Mouse (Mus musculus) heart, postnatal 14 days (tissue): Measurements from ENCODE around the gene Nudt16l1. TPM values are rescaled to one million over a fixed set of nuclear protein-coding genes. Genes with fewer than 3 reads are reported as not detected.
A peak's percentile ranks its signal among the peaks of the same experiment; 100 is the strongest.

ENCODE experiments used
- DNase-seq, 2 experiments: peaks; one replicate each; pipeline ENCODE4 v3.0.0; 2021 to 2022
- intact Hi-C: fragments of 180-260 bp; cut with DNase I; formaldehyde crosslinking; loops from one replicate; pipeline ENCODE4 v1.15.1; 2025
- long read RNA-seq, 2 experiments: library from polyadenylated mRNA; stranded (forward); transcript quantifications; one replicate each; pipeline ENCODE4 v2.0.0; 2021
- total RNA-seq, 2 experiments: library from RNA; stranded (reverse); gene quantifications; 2 replicates each; pipeline ENCODE4 v1.2.3; 2021

Gene Nudt16l1
- total RNA-seq = 10 to 100 TPM; 31.4 to 32.3 TPM
- long read RNA-seq, experiment 1, transcript Nudt16l1-205 (3 exons, 1,618 nt) = major isoform, 50 of 52 reads
- long read RNA-seq, experiment 1, partial matches to known transcripts = 0 of 52 reads
- long read RNA-seq, experiment 1, other reads (novel, unspliced or antisense) = 0 of 52 reads
- long read RNA-seq, experiment 2, transcript Nudt16l1-205 (3 exons, 1,618 nt) = major isoform, 35 of 37 reads
- long read RNA-seq, experiment 2, partial matches to known transcripts = 1 of 37 reads
- long read RNA-seq, experiment 2, other reads (novel, unspliced or antisense) = 0 of 37 reads

- DNase-seq = no peak
Observed at GRCm38 (mm10) chr16:4938461-4938860, at the start of gene Nudt16l1. Gene Nudt16l1 (plus strand): TSS chr16:4938761.

GRCm38 (mm10) chr16:4890201-4890709, 48.3 kb upstream of the Nudt16l1 start:
- intact Hi-C loops = no loop called here
- DNase-seq = peak in 1 of 2 experiments; percentile 26

More at GRCm38 (mm10) chr16:4938461-4938860, at the start of gene Nudt16l1:
- intact Hi-C loops = no loop called here

GRCm38 (mm10) chr16:4892171-4892570, 46.4 kb upstream of the Nudt16l1 start:
- no peak for DNase-seq
- intact Hi-C loops = no loop called here

- DNase-seq = no peak
- intact Hi-C loops = no loop called here
Observed at GRCm38 (mm10) chr16:4894201-4894908, 44.2 kb upstream of the Nudt16l1 start.

- peak; percentile 50 to 66 for DNase-seq
- intact Hi-C loops = loop anchor here (2.0 kb wide), 1 partner anchor 16 kb away; no protein-coding TSS in a partner anchor
Observed at GRCm38 (mm10) chr16:4896249-4897027, 42.1 kb upstream of the Nudt16l1 start.

GRCm38 (mm10) chr16:4897146-4897730, 41.3 kb upstream of the Nudt16l1 start:
- intact Hi-C loops = loop anchor here (2.0 kb wide), 1 partner anchor 16 kb away; no protein-coding TSS in a partner anchor
- no peak for DNase-seq

DNA sequence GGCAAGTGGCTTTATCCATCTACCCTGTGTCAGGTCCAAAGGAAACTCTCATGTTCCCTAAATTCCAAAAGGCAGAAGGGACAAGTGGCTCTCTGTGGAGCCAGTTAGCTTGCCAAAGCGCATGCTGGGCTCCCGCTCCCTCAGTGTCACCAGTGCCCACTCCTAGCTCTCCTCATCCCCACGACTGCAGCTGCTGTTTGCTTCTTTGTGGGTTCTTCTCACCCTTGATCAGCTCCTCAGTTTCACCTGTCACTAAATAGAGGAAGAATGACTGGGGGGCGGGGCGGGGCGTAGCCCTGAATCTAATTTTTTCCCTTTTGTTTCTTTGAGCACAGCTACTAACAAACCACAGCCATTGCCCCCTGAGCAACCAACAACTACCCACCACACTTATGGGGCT, 39.7 kb upstream of the Nudt16l1 start:
- DNase-seq = no peak
- intact Hi-C loops = no loop called here

DNA sequence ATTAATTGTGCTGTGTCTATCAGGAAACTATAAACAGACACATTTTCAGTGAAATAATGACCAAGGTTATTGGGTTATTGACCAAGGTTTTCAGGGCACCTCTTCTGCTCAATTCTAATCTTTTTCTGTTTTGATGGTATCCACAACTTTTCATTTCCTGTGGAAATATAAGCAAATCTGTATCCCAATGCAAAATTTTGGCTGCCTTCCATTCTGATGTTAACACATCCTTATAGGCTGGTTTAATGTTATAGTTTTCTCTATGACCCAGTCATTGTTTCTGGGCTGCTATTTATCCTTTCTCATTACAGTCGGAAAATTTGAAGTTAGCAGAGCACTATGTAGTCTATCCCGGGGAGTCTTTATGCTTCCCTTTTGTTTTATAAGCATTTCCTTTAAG, 38.9 kb upstream of the Nudt16l1 start:
- intact Hi-C loops = no loop called here
- no peak for DNase-seq

- intact Hi-C loops = no loop called here
- DNase-seq = no peak
Observed at GRCm38 (mm10) chr16:4901167-4901566, 37.4 kb upstream of the Nudt16l1 start.

- DNase-seq = no peak
- intact Hi-C loops = no loop called here
Observed at GRCm38 (mm10) chr16:4902390-4902789, 36.2 kb upstream of the Nudt16l1 start.

GRCm38 (mm10) chr16:4903491-4904102, 35.0 kb upstream of the Nudt16l1 start:
- intact Hi-C loops = no loop called here
- no peak for DNase-seq

GRCm38 (mm10) chr16:4904878-4905277, 33.7 kb upstream of the Nudt16l1 start:
- no peak for DNase-seq
- intact Hi-C loops = no loop called here

DNA sequence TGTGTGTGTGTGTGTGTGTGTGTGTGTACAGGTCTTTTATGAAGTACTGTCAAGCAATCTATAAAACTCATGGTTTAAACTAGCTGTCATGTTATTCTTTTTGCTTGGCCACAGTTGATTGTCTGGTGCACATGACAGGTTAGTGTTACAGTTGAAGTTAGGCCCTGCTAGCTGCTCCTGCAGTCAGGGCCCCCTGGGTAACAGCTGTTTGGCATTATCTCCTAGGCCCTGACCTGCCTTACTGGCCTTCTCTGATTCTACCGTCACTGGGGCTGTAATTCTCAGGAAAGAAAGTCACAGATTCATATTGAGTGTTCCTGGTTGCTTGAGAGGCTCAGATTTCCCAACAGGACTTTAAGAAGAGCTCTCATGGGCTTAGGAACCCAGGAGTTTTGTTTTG, 33.0 kb upstream of the Nudt16l1 start:
- intact Hi-C loops = no loop called here
- DNase-seq = no peak

GRCm38 (mm10) chr16:4906559-4906958, 32.0 kb upstream of the Nudt16l1 start:
- no peak for DNase-seq
- intact Hi-C loops = no loop called here

DNA sequence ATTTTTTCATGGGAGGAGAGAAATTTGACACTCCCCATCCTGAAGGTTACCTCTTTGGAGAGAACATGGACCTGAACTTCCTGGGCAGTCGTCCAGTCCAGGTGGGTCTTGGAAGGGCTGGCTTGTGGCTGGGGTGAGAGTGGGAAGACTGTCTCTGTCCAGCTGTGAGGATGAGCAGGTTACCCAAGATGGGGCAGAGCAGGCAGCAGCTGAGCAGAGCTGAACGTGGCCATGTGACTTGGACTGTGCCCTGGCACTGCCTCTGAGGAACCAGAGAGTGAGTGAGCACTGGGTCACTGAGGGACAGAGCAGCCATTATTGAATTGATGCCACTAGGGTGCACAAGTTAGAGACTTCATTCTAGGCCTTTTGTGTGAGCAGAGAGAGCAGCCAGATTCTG, 31.2 kb upstream of the Nudt16l1 start:
- DNase-seq = no peak
- intact Hi-C loops = no loop called here

DNA sequence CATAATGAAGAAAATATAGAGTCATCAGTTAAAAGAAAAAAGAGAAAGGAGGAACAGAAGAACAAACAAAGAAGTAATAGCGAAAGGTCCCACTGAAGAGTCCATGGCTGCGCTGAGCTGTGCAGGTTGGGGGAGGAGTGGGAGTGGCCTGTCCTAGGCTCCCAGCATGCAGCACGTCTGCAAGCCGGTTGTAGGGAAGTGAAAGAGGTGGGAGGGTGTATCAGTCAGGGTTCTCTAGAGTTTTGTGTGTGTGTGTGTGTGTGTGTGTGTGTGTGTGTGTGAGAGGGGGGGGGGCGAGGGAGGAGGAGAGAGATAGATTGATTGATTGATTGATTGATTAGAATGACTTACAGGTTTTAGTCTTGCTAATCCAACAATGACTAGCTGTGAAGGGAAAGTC, 30.6 kb upstream of the Nudt16l1 start:
- intact Hi-C loops = no loop called here
- DNase-seq = no peak

- intact Hi-C loops = loop anchor here (5.0 kb wide), 1 partner anchor 122 kb away; no protein-coding TSS in a partner anchor
- DNase-seq = peak in 1 of 2 experiments; percentile 25
Observed at GRCm38 (mm10) chr16:4909745-4910144, 28.8 kb upstream of the Nudt16l1 start.

GRCm38 (mm10) chr16:4910758-4911157, 27.8 kb upstream of the Nudt16l1 start:
- intact Hi-C loops = loop anchor here (5.0 kb wide), 1 partner anchor 123 kb away; no protein-coding TSS in a partner anchor
- no peak for DNase-seq

DNA sequence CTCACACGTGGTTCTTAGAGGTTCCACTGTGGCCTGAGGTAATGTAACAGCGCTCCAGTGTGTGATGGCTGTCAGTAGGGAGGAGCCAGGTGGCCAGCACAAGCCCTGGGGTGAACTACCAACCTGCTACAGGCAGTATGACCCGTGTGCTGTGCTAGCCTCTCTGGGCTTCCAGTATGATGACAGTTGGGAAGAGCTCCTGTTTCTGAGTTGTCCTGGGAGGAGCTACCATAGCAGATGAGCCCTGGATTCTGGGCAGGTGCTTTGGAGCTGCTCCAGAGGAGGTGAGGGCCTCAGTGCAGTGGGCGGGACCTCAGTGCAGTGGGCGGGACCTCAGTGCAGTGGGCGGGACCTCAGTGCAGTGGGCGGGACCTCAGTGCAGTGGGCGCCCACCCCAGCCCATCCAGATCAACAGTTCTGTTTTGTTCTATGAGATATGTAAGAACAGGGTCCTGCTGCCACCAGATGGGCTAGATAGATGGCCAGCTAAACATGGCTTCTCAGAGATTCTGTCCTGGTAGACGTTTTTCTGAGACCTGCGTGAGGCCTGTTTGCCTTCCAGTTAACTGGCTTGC, 26.4 kb upstream of the Nudt16l1 start:
- DNase-seq = no peak
- intact Hi-C loops = loop anchor here (2.0 to 5.0 kb wide), 4 partner anchors 15 to 125 kb away; partner anchors contain the start of gene Mgrn1
